Mouse (Mus musculus) MN1 (cell line): ENCODE data around the gene Ptrhd1.

Experiments used
- DNase-seq: peaks from one replicate; pipeline ENCODE4 v3.0.0-alpha.2; 2016; ENCODE audit warnings: low spot score

The Ptrhd1 gene

GRCm38 (mm10) chr12:4245742-4246141 is 11.9 kb downstream of the Ptrhd1 start:
- no peak for DNase-seq

- no peak for DNase-seq
These were observed 16.0 kb downstream of the Ptrhd1 start for GRCm38 (mm10) chr12:4249786-4250185.

- no peak for DNase-seq
These were observed 19.2 kb downstream of the Ptrhd1 start for GRCm38 (mm10) chr12:4252742-4253655.

- DNase-seq, result no peak
These were observed 33.9 kb downstream of the Ptrhd1 start for GRCm38 (mm10) chr12:4267765-4268164.

- DNase-seq, result no peak
These were observed 37.3 kb downstream of the Ptrhd1 start for GRCm38 (mm10) chr12:4271078-4271477.

- DNase-seq, result no peak
These were observed 45.3 kb downstream of the Ptrhd1 start for GRCm38 (mm10) chr12:4278978-4279755.

GRCm38 (mm10) chr12:4279878-4280277 is 46.1 kb downstream of the Ptrhd1 start:
- DNase-seq, result no peak

GRCm38 (mm10) chr12:4285186-4285585 is 51.4 kb downstream of the Ptrhd1 start:
- DNase-seq, result no peak
